Mouse (Mus musculus) intestine, embryonic 14.5 days (tissue): ENCODE measurements around the gene Plxnb1. TPM values are rescaled to one million over a fixed set of nuclear protein-coding genes. Genes with fewer than 3 reads are reported as not detected.
A peak's percentile ranks its signal among the peaks of the same experiment; 100 is the strongest.

Experiments
- ATAC-seq: fragments of 200-750 bp; cut with Nextera tagmentation; replicated peaks from 2 replicates; pipeline ENCODE4 v1.8.0; 2017; ENCODE audit warnings: low read depth, moderate number of reproducible peaks, moderate TSS enrichment, moderate library complexity; ENCODE audit not compliant: low FRiP score, low TSS enrichment
- DNase-seq: peaks from one replicate; pipeline ENCODE4 v3.0.0-alpha.2; 2018; ENCODE audit warnings: low spot score
- H3K27ac ChIP-seq: fragments of 300-500 bp; sonication (generic); 2 replicates; pipeline ENCODE4 v1.5.1; 2014; ENCODE audit warnings: low read depth, mild to moderate bottlenecking, control low read depth
- H3K27me3 ChIP-seq: fragments of 300-500 bp; sonication (generic); replicated peaks from 2 replicates; pipeline ENCODE4 v1.6.1; 2014; ENCODE audit warnings: low read length, control low read depth; ENCODE audit not compliant: control insufficient read depth, insufficient read depth
- H3K36me3 ChIP-seq: fragments of 300-500 bp; sonication (generic); 2 replicates; pipeline ENCODE4 v1.6.1; 2014; ENCODE audit warnings: low read length, control low read depth; ENCODE audit not compliant: control insufficient read depth, insufficient read depth
- H3K4me1 ChIP-seq: fragments of 300-500 bp; sonication (generic); replicated peaks from 2 replicates; pipeline ENCODE4 v1.6.1; 2014; ENCODE audit warnings: low read length, control low read depth, mixed read lengths; ENCODE audit not compliant: control insufficient read depth, insufficient read depth
- H3K4me2 ChIP-seq: fragments of 300-500 bp; sonication (generic); 2 replicates; pipeline ENCODE4 v1.6.1; 2014; ENCODE audit warnings: low read length
- H3K4me3 ChIP-seq: fragments of 300-500 bp; sonication (generic); 2 replicates; pipeline ENCODE4 v1.5.1; 2014; ENCODE audit warnings: low read depth, low read length, control low read depth, mixed read lengths
- H3K9ac ChIP-seq: fragments of 300-500 bp; sonication (generic); 2 replicates; pipeline ENCODE4 v1.6.1; 2014; ENCODE audit warnings: mild to moderate bottlenecking, low read length
- H3K9me3 ChIP-seq: fragments of 300-500 bp; sonication (generic); 2 replicates; pipeline ENCODE4 v1.6.1; 2016; ENCODE audit warnings: low read length, control low read depth; ENCODE audit not compliant: control insufficient read depth
- WGBS: fragments of 180-500 bp; shearing (Covaris S2); extraction: QIAGEN DNeasy Blood & Tissue Kit; methylation state at CpG from one replicate; pipeline ENCODE4 v1.1.7; 2014; 5-methylcytosine and 5-hydroxymethylcytosine counted together
- polyA plus RNA-seq: library from polyadenylated mRNA; unstranded; fragments of >200 nt; fragmentation: Nextera tagmentation; extraction: Ambion mirVana; gene quantifications from 2 replicates; pipeline ENCODE4 v1.2.1, GENCODE M21; 2014

Plxnb1 gene
- polyA plus RNA-seq, 1 experiment from 2014 or later: 11.7 TPM

DNA sequence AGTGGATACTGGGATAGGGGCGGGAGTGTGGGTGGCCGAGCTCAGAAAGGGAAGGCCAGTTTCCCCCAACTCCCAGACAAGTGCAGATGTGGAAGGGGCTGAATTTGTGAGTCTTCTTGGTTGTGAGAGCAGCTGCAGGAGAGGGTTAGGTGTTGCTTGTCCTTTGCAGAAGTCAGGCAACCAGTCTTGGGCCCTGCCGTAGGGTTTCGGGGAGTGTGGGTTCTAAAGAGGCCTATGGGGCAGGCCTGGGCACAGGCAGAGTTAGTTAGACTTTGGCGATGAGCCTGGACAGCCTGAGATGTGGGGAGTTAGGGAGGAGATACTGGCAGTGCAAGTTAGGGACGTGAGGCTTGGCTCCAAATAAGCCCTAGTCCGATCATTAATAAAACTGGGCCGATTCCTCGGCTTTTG is 1.1 kb downstream of the Plxnb1 start:
- Histone ChIP-seq H3K9ac (peak overlapping the region; percentile 95), H3K9me3 (no peaks in the 10 kb centered on the region), H3K4me2 (peak overlapping the region; percentile 75), H3K4me1 (peaks cover 51% of the 10 kb centered on the region), H3K36me3 (peaks cover 25% of the 10 kb centered on the region), H3K27ac (peak overlapping the region; percentile 100), H3K4me3 (peak overlapping the region; percentile 74), H3K27me3 (no peaks in the 10 kb centered on the region)
- ATAC-seq: no peak
- no peak for DNase-seq
- 16% methylated on average over 9 of the region's 9 CpGs for WGBS

- H3K4me1 ChIP-seq: peaks cover 51% of the 10 kb centered on the region
- peak overlapping the region; percentile 100 for H3K27ac ChIP-seq
- H3K4me3 ChIP-seq: peak overlapping the region; percentile 74
- WGBS: 20% methylated on average over 6 of the region's 6 CpGs
- peaks cover 22% of the 10 kb centered on the region for H3K36me3 ChIP-seq
- H3K9me3 ChIP-seq: no peaks in the 10 kb centered on the region
- no peak for ATAC-seq
- no peaks in the 10 kb centered on the region for H3K27me3 ChIP-seq
- H3K9ac ChIP-seq: peak overlapping the region; percentile 95
- DNase-seq: no peak
- peak overlapping the region; percentile 75 for H3K4me2 ChIP-seq
Measured at GRCm38 (mm10) chr9:109096856-109097255, 1.7 kb downstream of the Plxnb1 start.

DNA sequence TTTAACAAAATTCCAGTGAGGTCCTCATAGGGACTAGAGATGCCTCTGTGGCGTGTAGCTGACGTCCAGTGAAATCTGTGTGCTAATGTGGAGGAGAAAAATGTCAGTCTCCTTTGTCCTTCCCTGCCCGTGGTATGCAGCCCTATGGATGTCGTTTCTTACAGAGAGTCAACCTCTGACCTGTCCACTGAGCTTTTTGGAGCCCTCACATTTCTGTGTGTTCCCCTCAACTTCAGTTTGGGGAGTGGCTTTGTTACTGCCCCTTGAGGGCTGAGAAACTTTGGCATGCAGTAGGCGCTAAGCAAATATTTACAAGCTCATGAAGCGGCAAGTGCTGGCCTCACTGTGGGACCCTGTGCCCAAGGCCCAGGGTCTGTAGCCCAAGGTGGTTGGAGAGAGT is 2.1 kb downstream of the Plxnb1 start:
- Histone ChIP-seq H3K9ac (peak overlapping the region; percentile 95), H3K27ac (peak overlapping the region; percentile 100), H3K9me3 (no peaks in the 10 kb centered on the region), H3K27me3 (no peaks in the 10 kb centered on the region), H3K4me1 (peaks cover 51% of the 10 kb centered on the region), H3K4me2 (peak overlapping the region; percentile 75), H3K4me3 (peak overlapping the region; percentile 74), H3K36me3 (peaks cover 21% of the 10 kb centered on the region)
- DNase-seq (no peak), ATAC-seq (no peak)
- 23% methylated on average over 6 of the region's 6 CpGs for WGBS

DNA sequence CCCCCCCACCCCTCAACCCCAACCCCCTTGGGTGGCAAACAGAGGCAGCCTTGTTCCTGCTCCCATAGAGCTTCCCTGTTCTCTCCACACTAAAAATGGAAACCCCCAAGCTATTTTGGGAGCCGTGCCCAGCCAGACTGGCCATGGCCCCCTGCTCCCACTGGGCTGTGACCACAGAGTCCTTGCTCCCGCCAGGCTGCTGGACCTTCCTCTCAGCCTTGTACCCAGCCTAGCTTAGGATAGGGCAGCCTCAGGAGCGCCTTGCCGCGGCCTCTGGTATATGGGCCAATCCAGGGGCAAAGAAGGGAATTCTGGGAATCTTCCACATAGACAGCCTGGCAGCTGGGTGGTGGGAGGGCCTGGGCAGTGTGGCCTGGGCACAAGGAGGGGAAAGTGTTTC is 2.6 kb downstream of the Plxnb1 start:
- DNase-seq (no peak), ATAC-seq (no peak)
- Histone ChIP-seq H3K4me3 (no peak overlapping the region), H3K4me1 (peaks cover 51% of the 10 kb centered on the region), H3K27ac (peak overlapping the region; percentile 100), H3K9ac (no peak overlapping the region), H3K9me3 (no peaks in the 10 kb centered on the region), H3K4me2 (peak overlapping the region; percentile 75), H3K27me3 (no peaks in the 10 kb centered on the region), H3K36me3 (peaks cover 24% of the 10 kb centered on the region; the same call in 1 of the 2 replicates)
- 53% methylated on average over 5 of the region's 5 CpGs for WGBS

GRCm38 (mm10) chr9:109098366-109098765 is 3.2 kb downstream of the Plxnb1 start:
- Histone ChIP-seq H3K27ac (peak overlapping the region; percentile 100), H3K9me3 (no peaks in the 10 kb centered on the region), H3K27me3 (no peaks in the 10 kb centered on the region), H3K9ac (no peak overlapping the region), H3K4me2 (peak overlapping the region; percentile 75), H3K36me3 (peaks cover 29% of the 10 kb centered on the region), H3K4me3 (no peak overlapping the region), H3K4me1 (peaks cover 45% of the 10 kb centered on the region)
- DNase-seq (no peak), ATAC-seq (no peak)
- WGBS: 73% methylated on average over 8 of the region's 8 CpGs

DNA sequence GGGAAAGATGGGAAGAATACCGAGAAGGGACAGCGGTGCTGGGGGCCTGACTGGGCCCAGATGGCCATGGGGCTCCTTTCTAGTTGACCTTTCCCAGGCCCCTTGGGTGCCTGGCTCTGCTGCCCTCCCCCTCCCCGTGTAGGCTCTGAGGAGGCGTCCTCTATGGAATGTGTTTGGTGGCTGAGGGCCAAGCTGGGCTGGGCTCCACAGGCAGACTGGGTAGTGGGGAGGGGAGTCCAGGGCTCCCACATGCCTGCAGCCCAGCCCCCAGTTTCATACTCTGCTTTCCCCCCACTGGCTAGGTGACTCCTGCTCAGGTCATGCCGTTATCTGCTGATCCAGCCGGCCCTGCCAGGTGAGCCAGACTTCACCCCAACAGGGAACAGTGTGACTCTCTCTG is 3.8 kb downstream of the Plxnb1 start:
- Histone ChIP-seq H3K9me3 (no peaks in the 10 kb centered on the region), H3K4me3 (no peak overlapping the region), H3K27me3 (no peaks in the 10 kb centered on the region), H3K9ac (peak overlapping the region; percentile 18; the same call in 1 of the 2 replicates), H3K4me1 (peaks cover 41% of the 10 kb centered on the region), H3K27ac (peak overlapping the region; percentile 100), H3K4me2 (peak overlapping the region; percentile 75), H3K36me3 (peaks cover 35% of the 10 kb centered on the region)
- ATAC-seq (no peak), DNase-seq (no peak)
- WGBS: 27% methylated on average over 5 of the region's 6 CpGs

DNA sequence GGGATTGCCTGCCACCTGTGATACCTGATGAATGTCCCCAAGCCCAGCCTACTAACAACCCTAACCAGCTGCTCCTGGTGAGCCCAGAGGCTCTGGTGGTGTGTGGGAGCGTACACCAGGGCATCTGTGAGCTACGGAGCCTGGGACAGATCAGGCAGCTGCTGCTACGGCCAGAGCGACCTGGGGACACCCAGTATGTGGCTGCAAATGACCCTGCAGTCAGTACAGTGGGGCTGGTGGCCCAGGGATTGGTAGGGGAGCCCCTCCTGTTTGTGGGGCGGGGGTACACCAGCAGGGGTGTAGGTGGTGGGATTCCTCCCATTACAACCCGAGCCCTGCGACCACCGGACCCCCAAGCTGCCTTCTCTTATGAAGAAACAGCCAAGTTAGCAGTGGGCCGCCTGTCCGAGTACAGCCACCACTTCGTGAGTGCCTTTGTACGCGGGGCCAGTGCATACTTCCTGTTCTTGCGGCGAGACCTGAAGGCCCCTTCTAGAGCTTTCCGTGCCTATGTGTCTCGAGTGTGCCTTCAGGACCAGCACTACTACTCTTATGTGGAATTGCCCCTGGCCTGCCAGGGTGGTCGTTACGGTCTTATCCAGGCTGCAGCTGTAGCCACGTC is 5.2 kb downstream of the Plxnb1 start:
- Histone ChIP-seq H3K4me2 (no peak overlapping the region), H3K9me3 (no peaks in the 10 kb centered on the region), H3K4me3 (no peak overlapping the region), H3K27ac (no peak overlapping the region), H3K27me3 (no peaks in the 10 kb centered on the region), H3K36me3 (peaks cover 41% of the 10 kb centered on the region), H3K9ac (no peak overlapping the region), H3K4me1 (peaks cover 32% of the 10 kb centered on the region)
- DNase-seq (no peak), ATAC-seq (no peak)
- WGBS: 87% methylated on average over 20 of the region's 20 CpGs

- H3K4me1 ChIP-seq: peaks cover 25% of the 10 kb centered on the region
- ATAC-seq (no peak), DNase-seq (no peak)
- H3K9ac ChIP-seq: no peak overlapping the region
- H3K9me3 ChIP-seq: no peaks in the 10 kb centered on the region
- no peak overlapping the region for H3K4me2 ChIP-seq
- 90% methylated on average over 5 of the region's 5 CpGs for WGBS
- no peak overlapping the region for H3K4me3 ChIP-seq
- H3K27me3 ChIP-seq: no peaks in the 10 kb centered on the region
- peaks cover 56% of the 10 kb centered on the region for H3K36me3 ChIP-seq
- no peak overlapping the region for H3K27ac ChIP-seq
Measured at GRCm38 (mm10) chr9:109101933-109102445, 6.8 kb downstream of the Plxnb1 start.

DNA sequence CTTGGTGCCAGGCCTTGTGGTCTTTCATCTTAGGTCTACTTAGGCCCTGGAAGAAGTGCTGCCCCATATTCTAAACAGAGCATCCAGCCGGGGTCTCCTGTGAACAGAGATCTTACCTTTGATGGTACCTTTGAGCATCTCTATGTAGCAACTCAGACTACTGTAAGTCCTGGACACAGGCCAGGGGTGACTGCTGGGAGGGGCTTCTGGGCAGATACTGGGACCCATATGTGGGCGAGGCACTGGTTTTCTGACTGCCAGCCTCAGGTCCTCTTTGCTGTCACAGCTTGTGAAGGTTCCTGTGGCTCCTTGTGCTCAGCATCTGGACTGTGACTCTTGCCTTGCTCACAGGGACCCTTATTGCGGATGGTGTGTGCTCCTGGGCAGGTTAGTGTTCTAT is 7.4 kb downstream of the Plxnb1 start:
- Histone ChIP-seq H3K4me1 (peaks cover 19% of the 10 kb centered on the region), H3K27ac (no peak overlapping the region), H3K9ac (no peak overlapping the region)

More for the DNA sequence above, 7.4 kb downstream of the Plxnb1 start:
- no peaks in the 10 kb centered on the region for H3K9me3 ChIP-seq
- H3K36me3 ChIP-seq: peaks cover 56% of the 10 kb centered on the region
- no peak overlapping the region for H3K4me3 ChIP-seq
- H3K4me2 ChIP-seq: no peak overlapping the region
- H3K27me3 ChIP-seq: no peaks in the 10 kb centered on the region
- ATAC-seq (no peak), DNase-seq (no peak)
- 89% methylated on average over 3 of the region's 3 CpGs for WGBS
